Mouse (Mus musculus): ENCODE data around the gene Stk39. TPM values are rescaled to one million over a fixed set of nuclear protein-coding genes. Genes with fewer than 3 reads are reported as not detected.

Gene Stk39
- polyA plus RNA-seq, 1 experiment from 2014 or later = 1.3 TPM

GRCm38 (mm10) chr2:68221226-68221625 lies 250.8 kb downstream of the Stk39 start:
- Histone ChIP-seq H3K4me1 (ENCODE audit: control insufficient read depth, low read depth, low read length) (no peaks in the 10 kb centered on the region), H3K4me2 (ENCODE audit: low read depth, low read length) (no peak overlapping the region), H3K27me3 (ENCODE audit: control insufficient read depth, insufficient read depth, low read depth, low read length) (no peaks in the 10 kb centered on the region), H3K36me3 (ENCODE audit: control insufficient read depth, insufficient read depth) (no peaks in the 10 kb centered on the region), H3K27ac (ENCODE audit: low read length) (no peak overlapping the region), H3K9ac (ENCODE audit: low read depth, low read length) (no peak overlapping the region), H3K9me3 (replicated peaks; ENCODE audit: control insufficient read depth, low read length) (no peaks in the 10 kb centered on the region), H3K4me3 (ENCODE audit: low read depth, low read length) (no peak overlapping the region)
- WGBS (ENCODE audit: insufficient replicate concordance) = 66% methylated on average over 4 of the region's 4 CpGs
- ATAC-seq (ENCODE audit: low read depth) = no peak

- H3K36me3 ChIP-seq (ENCODE audit: control insufficient read depth, insufficient read depth) = no peaks in the 10 kb centered on the region
- no peak overlapping the region for H3K27ac ChIP-seq (ENCODE audit: low read length)
- no peak for ATAC-seq (ENCODE audit: low read depth)
- no peak overlapping the region for H3K4me2 ChIP-seq (ENCODE audit: low read depth, low read length)
- H3K9me3 ChIP-seq (replicated peaks; ENCODE audit: control insufficient read depth, low read length) = no peaks in the 10 kb centered on the region
- no peaks in the 10 kb centered on the region for H3K4me1 ChIP-seq (ENCODE audit: control insufficient read depth, low read depth, low read length)
- 58% methylated on average over 4 of the region's 4 CpGs for WGBS (ENCODE audit: insufficient replicate concordance)
- no peaks in the 10 kb centered on the region for H3K27me3 ChIP-seq (ENCODE audit: control insufficient read depth, insufficient read depth, low read depth, low read length)
- no peak overlapping the region for H3K9ac ChIP-seq (ENCODE audit: low read depth, low read length)
- no peak overlapping the region for H3K4me3 ChIP-seq (ENCODE audit: low read depth, low read length)
Measured at GRCm38 (mm10) chr2:68219823-68220222, 252.2 kb downstream of the Stk39 start.

GRCm38 (mm10) chr2:68215176-68215575 lies 256.9 kb downstream of the Stk39 start:
- no peaks in the 10 kb centered on the region for H3K4me1 ChIP-seq (ENCODE audit: control insufficient read depth, low read depth, low read length)
- H3K4me3 ChIP-seq (ENCODE audit: low read depth, low read length) = no peak overlapping the region
- no peaks in the 10 kb centered on the region for H3K27me3 ChIP-seq (ENCODE audit: control insufficient read depth, insufficient read depth, low read depth, low read length)
- H3K9ac ChIP-seq (ENCODE audit: low read depth, low read length) = no peak overlapping the region
- 73% methylated on average over 11 of the region's 11 CpGs for WGBS (ENCODE audit: insufficient replicate concordance)
- no peaks in the 10 kb centered on the region for H3K9me3 ChIP-seq (replicated peaks; ENCODE audit: control insufficient read depth, low read length)
- no peak overlapping the region for H3K27ac ChIP-seq (ENCODE audit: low read length)
- H3K4me2 ChIP-seq (ENCODE audit: low read depth, low read length) = no peak overlapping the region
- no peak for ATAC-seq (ENCODE audit: low read depth)
- H3K36me3 ChIP-seq (ENCODE audit: control insufficient read depth, insufficient read depth) = no peaks in the 10 kb centered on the region

GRCm38 (mm10) chr2:68214400-68214799 lies 257.7 kb downstream of the Stk39 start:
- H3K4me1 ChIP-seq (ENCODE audit: control insufficient read depth, low read depth, low read length) = no peaks in the 10 kb centered on the region
- 53% methylated on average over 6 of the region's 6 CpGs for WGBS (ENCODE audit: insufficient replicate concordance)
- no peak overlapping the region for H3K4me2 ChIP-seq (ENCODE audit: low read depth, low read length)
- H3K4me3 ChIP-seq (ENCODE audit: low read depth, low read length) = no peak overlapping the region
- H3K27me3 ChIP-seq (ENCODE audit: control insufficient read depth, insufficient read depth, low read depth, low read length) = no peaks in the 10 kb centered on the region
- no peak overlapping the region for H3K27ac ChIP-seq (ENCODE audit: low read length)
- H3K9ac ChIP-seq (ENCODE audit: low read depth, low read length) = no peak overlapping the region
- no peaks in the 10 kb centered on the region for H3K9me3 ChIP-seq (replicated peaks; ENCODE audit: control insufficient read depth, low read length)
- no peaks in the 10 kb centered on the region for H3K36me3 ChIP-seq (ENCODE audit: control insufficient read depth, insufficient read depth)
- ATAC-seq (ENCODE audit: low read depth) = no peak

GRCm38 (mm10) chr2:68211443-68211842 lies 260.6 kb downstream of the Stk39 start:
- WGBS (ENCODE audit: insufficient replicate concordance) = 84% methylated on average over 7 of the region's 7 CpGs
- no peak for ATAC-seq (ENCODE audit: low read depth)
- Histone ChIP-seq H3K9me3 (replicated peaks; ENCODE audit: control insufficient read depth, low read length) (no peaks in the 10 kb centered on the region), H3K27me3 (ENCODE audit: control insufficient read depth, insufficient read depth, low read depth, low read length) (no peaks in the 10 kb centered on the region), H3K4me2 (ENCODE audit: low read depth, low read length) (no peak overlapping the region), H3K27ac (ENCODE audit: low read length) (no peak overlapping the region), H3K9ac (ENCODE audit: low read depth, low read length) (no peak overlapping the region), H3K36me3 (ENCODE audit: control insufficient read depth, insufficient read depth) (no peaks in the 10 kb centered on the region), H3K4me1 (ENCODE audit: control insufficient read depth, low read depth, low read length) (no peaks in the 10 kb centered on the region), H3K4me3 (ENCODE audit: low read depth, low read length) (no peak overlapping the region)

- no peaks in the 10 kb centered on the region for H3K4me1 ChIP-seq (ENCODE audit: control insufficient read depth, low read depth, low read length)
- no peak overlapping the region for H3K9ac ChIP-seq (ENCODE audit: low read depth, low read length)
- no peaks in the 10 kb centered on the region for H3K36me3 ChIP-seq (ENCODE audit: control insufficient read depth, insufficient read depth)
- H3K27ac ChIP-seq (ENCODE audit: low read length) = no peak overlapping the region
- H3K4me2 ChIP-seq (ENCODE audit: low read depth, low read length) = no peak overlapping the region
- no peak overlapping the region for H3K4me3 ChIP-seq (ENCODE audit: low read depth, low read length)
- H3K27me3 ChIP-seq (ENCODE audit: control insufficient read depth, insufficient read depth, low read depth, low read length) = no peaks in the 10 kb centered on the region
- no peak for ATAC-seq (ENCODE audit: low read depth)
- 56% methylated on average over 4 of the region's 4 CpGs for WGBS (ENCODE audit: insufficient replicate concordance)
- H3K9me3 ChIP-seq (replicated peaks; ENCODE audit: control insufficient read depth, low read length) = no peaks in the 10 kb centered on the region
Measured at GRCm38 (mm10) chr2:68196245-68196644, 275.8 kb downstream of the Stk39 start.

- Histone ChIP-seq H3K27me3 (ENCODE audit: control insufficient read depth, insufficient read depth, low read depth, low read length) (no peaks in the 10 kb centered on the region), H3K9ac (ENCODE audit: low read depth, low read length) (no peak overlapping the region), H3K4me3 (ENCODE audit: low read depth, low read length) (no peak overlapping the region), H3K9me3 (replicated peaks; ENCODE audit: control insufficient read depth, low read length) (no peaks in the 10 kb centered on the region), H3K4me1 (ENCODE audit: control insufficient read depth, low read depth, low read length) (no peaks in the 10 kb centered on the region), H3K36me3 (ENCODE audit: control insufficient read depth, insufficient read depth) (no peaks in the 10 kb centered on the region), H3K4me2 (ENCODE audit: low read depth, low read length) (no peak overlapping the region), H3K27ac (ENCODE audit: low read length) (no peak overlapping the region)
- no peak for ATAC-seq (ENCODE audit: low read depth)
- WGBS (ENCODE audit: insufficient replicate concordance) = 63% methylated on average over 4 of the region's 4 CpGs
Measured at GRCm38 (mm10) chr2:68194444-68194843, 277.6 kb downstream of the Stk39 start.

GRCm38 (mm10) chr2:68193465-68193837 lies 278.6 kb downstream of the Stk39 start:
- H3K4me3 ChIP-seq (ENCODE audit: low read depth, low read length) = no peak overlapping the region
- no peaks in the 10 kb centered on the region for H3K4me1 ChIP-seq (ENCODE audit: control insufficient read depth, low read depth, low read length)
- H3K27ac ChIP-seq (ENCODE audit: low read length) = no peak overlapping the region
- no peak for ATAC-seq (ENCODE audit: low read depth)
- H3K9ac ChIP-seq (ENCODE audit: low read depth, low read length) = no peak overlapping the region
- H3K9me3 ChIP-seq (replicated peaks; ENCODE audit: control insufficient read depth, low read length) = no peaks in the 10 kb centered on the region
- H3K36me3 ChIP-seq (ENCODE audit: control insufficient read depth, insufficient read depth) = no peaks in the 10 kb centered on the region
- H3K27me3 ChIP-seq (ENCODE audit: control insufficient read depth, insufficient read depth, low read depth, low read length) = no peaks in the 10 kb centered on the region
- no peak overlapping the region for H3K4me2 ChIP-seq (ENCODE audit: low read depth, low read length)

GRCm38 (mm10) chr2:68192605-68193464 lies 279.2 kb downstream of the Stk39 start:
- no peak overlapping the region for H3K4me2 ChIP-seq (ENCODE audit: low read depth, low read length)
- ATAC-seq (ENCODE audit: low read depth) = no peak
- H3K27me3 ChIP-seq (ENCODE audit: control insufficient read depth, insufficient read depth, low read depth, low read length) = no peaks in the 10 kb centered on the region
- no peak overlapping the region for H3K4me3 ChIP-seq (ENCODE audit: low read depth, low read length)
- WGBS (ENCODE audit: insufficient replicate concordance) = 64% methylated on average over 5 of the region's 5 CpGs
- H3K27ac ChIP-seq (ENCODE audit: low read length) = no peak overlapping the region
- H3K9ac ChIP-seq (ENCODE audit: low read depth, low read length) = no peak overlapping the region
- no peaks in the 10 kb centered on the region for H3K4me1 ChIP-seq (ENCODE audit: control insufficient read depth, low read depth, low read length)
- H3K9me3 ChIP-seq (replicated peaks; ENCODE audit: control insufficient read depth, low read length) = no peaks in the 10 kb centered on the region
- H3K36me3 ChIP-seq (ENCODE audit: control insufficient read depth, insufficient read depth) = no peaks in the 10 kb centered on the region
